Mouse (Mus musculus) common myeloid progenitor, adult 5-6 weeks (primary cell): ENCODE data around the gene Psmd9. TPM values are rescaled to one million over a fixed set of nuclear protein-coding genes. Genes with fewer than 3 reads are reported as not detected.
A peak's percentile ranks its signal among the peaks of the same experiment; 100 is the strongest.

ENCODE experiments used
- ATAC-seq: replicated peaks from 2 replicates; pipeline ENCODE4 v1.8.0; 2016; ENCODE audit warnings: low read depth, mild to moderate bottlenecking, moderate TSS enrichment, inconsistent platforms; ENCODE audit not compliant: poor library complexity, severe bottlenecking
- total RNA-seq: library from RNA; stranded (forward); fragments of 200-1000, 187-1606 nt; gene quantifications from 2 replicates; pipeline ENCODE4 v1.2.3, GENCODE M21; 2017

Gene Psmd9
- total RNA-seq, 1 experiment from 2014 or later = 44.4 TPM

DNA sequence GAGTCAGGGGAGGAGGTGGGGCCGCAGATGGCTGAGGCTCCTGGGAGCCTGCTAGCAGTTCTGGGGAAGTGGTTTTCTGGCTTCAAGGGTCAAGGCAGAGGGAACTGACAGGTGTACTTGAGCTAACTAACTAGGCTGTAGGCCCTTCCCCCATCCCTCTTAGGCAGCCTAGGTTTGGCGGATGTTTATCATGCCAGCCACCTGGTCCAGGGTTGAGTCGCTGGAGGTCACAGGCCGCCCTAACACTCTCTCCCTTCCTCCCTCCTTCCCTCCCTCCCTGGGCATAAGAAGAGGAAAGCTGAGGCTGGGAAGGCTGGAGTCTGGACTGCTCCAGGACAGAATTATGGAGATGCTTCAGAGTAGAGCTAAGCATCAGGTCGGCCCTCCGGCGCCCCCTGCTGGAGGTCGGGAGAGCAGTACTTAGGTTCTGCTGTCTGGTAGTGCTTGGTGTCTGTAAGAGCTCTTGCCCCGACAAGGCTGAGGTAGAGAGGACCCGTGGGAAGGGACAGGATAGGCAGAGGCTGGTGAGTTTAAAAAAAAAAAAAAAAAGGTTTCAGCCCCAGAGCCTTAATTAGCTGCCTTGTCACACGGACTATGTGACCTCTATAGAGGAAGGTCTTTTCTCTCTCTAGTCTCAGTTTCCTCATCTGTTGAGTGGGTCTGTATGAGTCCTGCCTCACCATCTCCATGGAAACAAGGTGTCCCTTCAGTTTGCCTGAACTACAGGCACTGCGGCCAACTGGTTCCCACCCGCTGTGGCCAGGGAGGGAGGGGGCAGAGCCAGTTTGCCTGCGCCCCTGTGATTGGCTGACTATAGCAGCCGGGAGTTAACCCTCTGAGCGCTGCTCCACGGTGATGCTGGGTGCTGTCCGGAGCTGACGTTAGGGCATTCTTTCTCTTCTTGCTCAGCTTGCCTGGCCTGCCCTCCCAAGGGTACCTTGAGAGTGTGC lies 19.5 kb upstream of the Psmd9 start:
- ATAC-seq = peak; percentile 57

DNA sequence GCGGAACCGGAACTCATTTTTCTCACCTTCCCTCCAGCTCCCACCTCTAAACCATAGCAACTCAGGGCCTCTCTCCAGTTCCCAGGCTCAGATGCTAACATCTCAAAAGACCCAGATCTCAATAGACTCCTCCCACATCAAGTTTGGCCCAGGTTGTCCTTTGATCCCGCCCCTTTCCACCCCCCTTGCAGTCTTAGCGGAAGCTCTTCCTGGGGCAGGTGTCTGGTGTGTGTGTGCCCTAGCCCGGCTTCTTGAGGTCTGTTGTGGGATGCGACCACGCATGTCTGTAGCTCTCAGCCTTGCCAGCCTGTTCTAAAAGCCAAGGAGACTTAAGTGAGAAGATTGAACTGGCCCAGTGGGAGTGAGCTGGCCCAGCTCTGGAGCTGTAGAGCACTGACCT lies 18.6 kb upstream of the Psmd9 start:
- ATAC-seq = no peak

DNA sequence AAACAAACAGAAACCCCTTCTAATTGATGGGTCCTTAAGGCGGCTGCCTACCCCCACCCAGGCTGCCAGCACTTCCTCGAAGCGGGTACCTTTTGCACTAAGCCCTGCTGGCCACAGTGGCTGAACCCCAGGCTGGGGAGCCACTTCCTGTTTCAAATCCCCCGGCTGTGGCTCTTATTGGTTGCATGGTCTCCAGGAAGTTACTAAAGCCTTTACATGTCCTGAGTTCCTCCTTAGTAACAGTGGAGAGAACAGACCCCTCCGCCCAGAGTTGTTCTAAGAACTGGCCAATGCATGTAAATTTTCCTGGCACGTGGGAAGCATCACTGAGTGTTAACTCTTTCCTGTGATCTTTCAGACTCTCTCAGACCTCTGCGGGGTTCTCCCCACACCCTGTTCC lies 18.1 kb upstream of the Psmd9 start:
- peak; percentile 79 for ATAC-seq

DNA sequence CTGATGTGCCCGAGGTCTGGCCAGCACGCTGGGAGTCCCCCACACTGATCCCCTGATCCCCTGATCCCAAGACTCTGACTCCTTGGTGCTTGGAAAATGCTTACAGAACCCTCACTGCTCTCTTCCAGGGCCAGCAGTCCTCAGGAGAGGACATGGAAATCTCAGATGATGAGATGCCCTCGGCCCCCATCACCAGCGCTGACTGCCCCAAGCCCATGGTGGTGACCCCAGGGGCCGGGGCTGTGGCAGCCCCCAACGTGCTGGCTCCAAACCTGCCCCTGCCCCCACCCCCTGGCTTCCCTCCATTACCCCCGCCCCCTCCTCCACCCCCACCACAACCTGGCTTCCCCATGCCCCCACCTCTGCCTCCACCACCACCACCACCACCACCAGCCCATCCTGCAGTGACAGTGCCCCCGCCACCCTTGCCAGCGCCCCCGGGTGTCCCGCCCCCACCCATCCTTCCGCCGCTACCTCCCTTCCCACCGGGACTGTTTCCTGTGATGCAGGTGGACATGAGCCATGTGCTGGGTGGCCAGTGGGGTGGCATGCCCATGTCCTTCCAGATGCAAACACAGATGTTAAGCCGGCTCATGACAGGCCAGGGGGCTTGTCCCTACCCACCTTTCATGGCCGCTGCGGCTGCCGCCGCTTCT lies 17.4 kb upstream of the Psmd9 start:
- ATAC-seq = no peak

DNA sequence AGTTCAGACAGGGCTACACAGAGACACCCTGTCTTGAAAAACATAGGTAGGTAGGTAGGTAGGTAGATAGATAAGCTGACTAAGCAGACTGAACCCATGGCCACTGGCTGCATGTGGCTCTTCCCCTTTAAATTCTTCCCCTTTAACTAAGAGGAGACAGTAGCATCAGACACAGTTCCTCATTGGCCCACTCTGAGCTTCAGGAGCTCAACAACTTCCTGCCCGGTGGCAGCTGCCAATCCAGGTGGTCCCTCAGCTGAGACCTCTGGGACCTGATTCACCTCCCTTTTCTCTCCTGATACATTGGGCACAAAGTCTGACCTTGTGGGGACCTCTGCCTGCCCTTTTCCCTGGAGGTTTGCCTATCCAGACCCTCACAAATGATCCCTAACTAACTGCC lies 16.3 kb upstream of the Psmd9 start:
- ATAC-seq = no peak

- peak; percentile 51; the same call in 1 of the 2 replicates for ATAC-seq
Measured at GRCm38 (mm10) chr5:123155425-123155824, 13.8 kb upstream of the Psmd9 start.

DNA sequence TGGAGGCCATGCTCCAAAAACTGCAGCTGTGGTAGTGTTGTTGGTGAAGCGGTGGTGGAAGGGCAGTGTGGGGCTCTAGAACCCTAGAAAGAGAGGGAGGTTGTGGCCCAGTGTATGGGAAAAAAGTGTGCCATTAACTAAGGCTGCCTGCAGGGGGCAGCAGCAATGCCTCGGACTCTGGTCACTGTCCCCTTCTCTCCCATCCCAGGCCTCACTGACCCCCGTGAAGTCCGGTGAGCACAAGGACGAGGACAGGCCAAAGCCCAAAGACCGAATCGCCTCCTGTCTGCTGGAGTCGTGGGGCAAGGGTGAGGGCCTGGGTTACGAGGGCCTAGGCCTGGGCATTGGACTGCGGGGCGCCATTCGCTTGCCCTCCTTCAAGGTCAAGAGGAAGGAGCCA lies 12.4 kb upstream of the Psmd9 start:
- 0 out of 2 replicates have a peak, but pooled peaks have one; percentile 13 for ATAC-seq

- no peak for ATAC-seq
Measured at GRCm38 (mm10) chr5:123157972-123158371, 11.2 kb upstream of the Psmd9 start.

- no peak for ATAC-seq
Measured at GRCm38 (mm10) chr5:123159446-123159845, 9.8 kb upstream of the Psmd9 start.

DNA sequence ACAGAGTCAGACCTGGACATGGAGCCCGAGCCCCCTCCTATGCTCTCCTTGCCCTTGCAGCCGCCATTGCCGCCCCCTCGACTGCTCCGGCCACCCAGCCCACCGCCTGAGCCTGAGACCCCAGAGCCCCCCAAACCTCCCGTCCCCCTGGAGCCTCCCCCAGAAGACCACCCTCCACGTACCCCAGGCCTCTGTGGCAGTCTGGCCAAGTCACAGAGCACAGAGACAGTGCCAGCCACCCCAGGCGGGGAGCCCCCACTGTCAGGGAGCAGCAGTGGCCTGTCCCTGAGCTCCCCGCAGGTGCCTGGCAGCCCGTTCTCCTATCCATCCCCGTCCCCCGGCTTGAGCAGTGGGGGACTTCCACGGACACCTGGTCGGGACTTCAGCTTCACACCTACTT lies 9.3 kb upstream of the Psmd9 start:
- no peak for ATAC-seq

DNA sequence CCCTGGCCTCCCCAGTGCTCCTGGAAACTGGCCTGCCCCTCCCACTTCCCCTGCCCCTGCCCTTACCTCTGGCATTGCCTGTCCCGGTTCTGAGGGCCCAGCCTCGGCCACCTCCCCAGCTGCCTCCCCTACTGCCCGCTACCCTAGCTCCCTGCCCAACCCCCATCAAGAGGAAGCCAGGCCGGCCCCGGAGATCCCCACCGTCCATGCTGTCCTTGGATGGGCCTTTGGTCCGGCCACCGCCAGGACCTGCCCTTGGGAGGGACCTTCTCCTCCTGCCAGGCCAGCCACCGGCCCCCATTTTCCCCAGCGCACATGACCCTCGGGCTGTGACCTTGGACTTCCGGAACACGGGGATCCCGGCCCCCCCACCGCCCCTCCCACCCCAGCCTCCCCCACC lies 8.9 kb upstream of the Psmd9 start:
- ATAC-seq = no peak

DNA sequence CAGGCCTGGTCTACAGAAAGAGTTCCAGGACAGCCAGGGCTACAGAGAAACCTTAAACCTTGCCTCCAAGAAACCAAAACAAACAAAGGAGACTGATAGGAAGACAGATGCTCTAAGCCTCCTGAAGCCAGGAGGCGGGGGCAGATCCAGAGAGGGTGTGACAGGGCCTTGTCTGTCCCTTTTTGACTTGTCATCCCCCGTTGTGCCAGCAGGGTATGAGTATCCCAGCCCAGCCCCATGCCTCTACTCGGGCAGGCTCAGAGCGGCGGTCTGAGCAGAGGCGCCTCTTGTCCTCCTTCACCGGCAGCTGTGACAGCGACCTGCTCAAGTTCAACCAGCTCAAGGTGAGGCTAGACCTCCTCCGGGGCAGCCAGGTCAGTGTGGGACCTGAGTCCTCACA lies 6.3 kb upstream of the Psmd9 start:
- ATAC-seq = peak; percentile 41

DNA sequence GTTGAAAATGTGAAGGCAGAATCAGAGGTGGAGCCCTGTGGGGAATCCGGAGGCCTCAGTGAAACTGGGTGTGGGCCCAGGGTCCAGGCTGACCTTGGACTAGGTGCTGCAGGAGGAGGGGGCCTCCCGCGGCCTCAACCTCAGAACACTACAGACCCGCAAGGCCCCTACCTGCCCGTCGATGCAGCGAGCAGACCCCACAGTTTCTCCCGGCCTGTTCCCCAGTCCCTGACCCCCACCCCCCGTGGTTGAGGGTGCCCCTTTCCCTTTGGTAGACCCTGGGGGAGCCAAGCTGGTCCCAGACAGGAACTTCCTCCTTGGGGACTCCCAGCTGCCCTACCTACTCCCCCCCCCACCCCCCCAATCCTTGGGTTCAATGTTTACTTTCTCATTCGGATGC lies 2.8 kb upstream of the Psmd9 start:
- ATAC-seq = no peak

- ATAC-seq = no peak
Measured at GRCm38 (mm10) chr5:123167591-123167990, 1.6 kb upstream of the Psmd9 start.

GRCm38 (mm10) chr5:123170365-123170764 lies 1.2 kb downstream of the Psmd9 start:
- no peak for ATAC-seq

- ATAC-seq = peak; percentile 96
Measured at GRCm38 (mm10) chr5:123171646-123172350, 2.6 kb downstream of the Psmd9 start.

DNA sequence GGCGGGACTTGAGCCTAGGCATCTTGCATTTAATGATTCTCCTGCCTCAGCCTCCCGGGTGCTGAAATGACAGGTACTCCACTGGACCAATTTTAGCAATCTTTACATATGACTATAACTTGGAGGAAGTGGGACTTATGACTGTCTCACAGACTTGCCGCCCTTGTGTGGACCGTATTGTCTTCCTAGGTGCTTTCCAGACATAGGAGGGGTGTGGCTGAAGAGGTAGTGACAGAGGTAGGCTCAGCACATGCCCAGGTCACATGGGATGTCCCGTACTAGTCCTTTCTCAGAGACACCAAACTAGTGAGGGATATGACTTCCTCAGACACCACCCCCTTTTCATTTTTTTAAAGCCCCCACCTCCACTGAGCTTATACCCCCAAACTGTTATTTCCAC lies 9.6 kb downstream of the Psmd9 start:
- ATAC-seq = no peak

- ATAC-seq = no peak
Measured at GRCm38 (mm10) chr5:123180390-123180789, 11.2 kb downstream of the Psmd9 start.

GRCm38 (mm10) chr5:123181536-123181935 lies 12.3 kb downstream of the Psmd9 start:
- ATAC-seq = no peak

DNA sequence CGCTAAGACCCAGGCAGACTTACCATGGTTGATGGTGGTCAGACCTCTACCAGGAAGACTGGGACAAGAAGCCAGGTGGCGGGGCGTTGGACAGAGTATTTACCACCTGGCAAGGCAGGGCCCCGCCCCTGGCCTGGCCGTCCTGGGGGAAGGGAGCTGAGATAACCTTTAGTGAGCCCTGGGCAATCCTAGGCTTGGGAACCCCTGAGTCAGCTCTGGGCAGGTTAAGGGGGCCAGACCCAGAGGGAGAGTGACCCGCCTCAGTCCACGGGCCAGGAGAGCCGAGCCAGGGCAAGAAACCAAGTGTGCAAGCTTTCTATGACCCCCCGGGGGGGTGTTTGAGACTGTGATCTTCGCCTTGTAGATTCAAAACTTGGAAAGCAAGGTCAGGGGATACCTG lies 13.4 kb downstream of the Psmd9 start, which contains the start of gene Hpd:
Hpd (minus strand) TSS at position 77 of the 400 bp plus-strand sequence.
- ATAC-seq = no peak

DNA sequence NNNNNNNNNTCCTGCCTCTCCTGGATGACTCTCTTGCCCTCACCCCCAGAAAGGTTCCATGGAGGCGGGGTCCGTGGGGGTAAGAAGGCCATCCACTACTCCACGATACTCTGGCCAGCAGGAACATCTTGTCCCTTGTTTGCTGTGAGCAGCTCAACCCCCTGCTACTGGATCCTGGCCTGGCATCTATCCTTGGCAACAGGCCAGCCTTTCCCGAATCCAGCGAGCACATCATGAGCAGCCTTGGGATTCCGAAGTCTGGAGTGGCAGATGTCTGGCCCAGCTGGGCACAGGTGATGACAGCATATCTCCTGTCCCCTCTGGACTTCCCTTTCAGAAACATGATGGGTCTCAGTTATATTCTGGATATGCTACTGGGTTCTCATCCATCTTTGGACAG lies 16.8 kb downstream of the Psmd9 start:
- no peak for ATAC-seq
